In genomic region chr9:78121985-78122384, GRCm38 (mm10) we compare ENCODE assay signal across 15 mouse cellular contexts. TPM values are rescaled to one million over a fixed set of nuclear protein-coding genes. Genes with fewer than 3 reads are reported as not detected.
DNase-seq lines count a peak whose midpoint lies in the region; ATAC-seq and TF ChIP-seq lines count a peak whose summit lies in the region.
"Had no signal": no experiment of that assay in that cellular context is flagged by ENCODE, and none has a peak within 500 bp of the region (broad histone marks: within the 10 kb centered on the region; RNA-seq: fewer than 3 reads in every experiment).

No protein-coding gene starts in this region.

- H3K4me2 ChIP-seq in heart, embryonic 13.5 days, result peak overlapping the region; percentile 23
- H3K4me2 ChIP-seq in liver, embryonic 15.5 days, result no peak overlapping the region
- no peak overlapping the region for H3K4me2 ChIP-seq in liver, embryonic 12.5 days
- no peak overlapping the region for H3K4me2 ChIP-seq in heart, postnatal 0 days (ENCODE audit: low read depth, low read length)
- no peak overlapping the region for H3K4me2 ChIP-seq in stomach, embryonic 15.5 days
- H3K4me2 ChIP-seq: embryonic facial prominence, embryonic 13.5 days had no signal

- no peak for TF ChIP-seq CTCF in heart, postnatal 0 days (IDR thresholded peaks at IDR 0.05; ENCODE audit: low read depth)

- no peaks in the 10 kb centered on the region for H3K27me3 ChIP-seq in heart, embryonic 13.5 days (replicated peaks)
- H3K27me3 ChIP-seq in liver, embryonic 15.5 days, result no peaks in the 10 kb centered on the region
- no peaks in the 10 kb centered on the region for H3K27me3 ChIP-seq in liver, embryonic 12.5 days (replicated peaks)
- no peaks in the 10 kb centered on the region for H3K27me3 ChIP-seq in heart, postnatal 0 days (ENCODE audit: control insufficient read depth, insufficient read depth, low read length)
- H3K27me3 ChIP-seq in stomach, embryonic 15.5 days (replicated peaks), result no peaks in the 10 kb centered on the region
- H3K27me3 ChIP-seq: embryonic facial prominence, embryonic 13.5 days; megakaryocyte, embryonic 14.5 days had no signal

- H3K36me3 ChIP-seq in heart, embryonic 13.5 days, result peaks cover 25% of the 10 kb centered on the region
- no peaks in the 10 kb centered on the region for H3K36me3 ChIP-seq in liver, embryonic 15.5 days (replicated peaks)
- H3K36me3 ChIP-seq in liver, embryonic 12.5 days, result peaks cover 2% of the 10 kb centered on the region; the same call in 1 of the 2 replicates
- peaks cover 6% of the 10 kb centered on the region for H3K36me3 ChIP-seq in heart, postnatal 0 days (replicated peaks; ENCODE audit: control insufficient read depth, insufficient read depth, low read length)
- H3K36me3 ChIP-seq in stomach, embryonic 15.5 days, result no peaks in the 10 kb centered on the region

- no peak for TF ChIP-seq EP300 in heart, postnatal 0 days (IDR thresholded peaks at IDR 0.05; ENCODE audit: low read depth)

- H3K9me3 ChIP-seq in heart, embryonic 13.5 days, result no peaks in the 10 kb centered on the region
- no peaks in the 10 kb centered on the region for H3K9me3 ChIP-seq in liver, embryonic 15.5 days (replicated peaks)
- H3K9me3 ChIP-seq in liver, embryonic 12.5 days (replicated peaks), result no peaks in the 10 kb centered on the region
- H3K9me3 ChIP-seq in heart, postnatal 0 days (replicated peaks; ENCODE audit: control insufficient read depth, low read length), result no peaks in the 10 kb centered on the region
- H3K9me3 ChIP-seq in stomach, embryonic 15.5 days, result no peaks in the 10 kb centered on the region
- H3K9me3 ChIP-seq: embryonic facial prominence, embryonic 13.5 days; forebrain, embryonic 10.5 days; megakaryocyte, embryonic 14.5 days had no signal

- intact Hi-C loops in heart, postnatal 14 days (cut with DNase I), result no loop called here

- 57% methylated on average over 6 of the region's 6 CpGs for WGBS in heart, embryonic 13.5 days
- 65% methylated on average over 6 of the region's 6 CpGs for WGBS in liver, embryonic 15.5 days (ENCODE audit: insufficient replicate concordance)
- whole genome bisulfite sequencing in liver, embryonic 12.5 days (ENCODE audit: insufficient replicate concordance), result 77% methylated on average over 6 of the region's 6 CpGs
- 47% methylated on average over 6 of the region's 6 CpGs for WGBS in heart, postnatal 0 days
- 65% methylated on average over 6 of the region's 6 CpGs for WGBS in stomach, embryonic 15.5 days

- 0 out of 2 replicates have a peak overlapping the region, but pooled peaks have one; percentile 25 for H3K9ac ChIP-seq in heart, embryonic 13.5 days
- no peak overlapping the region for H3K9ac ChIP-seq in liver, embryonic 15.5 days
- H3K9ac ChIP-seq in liver, embryonic 12.5 days, result no peak overlapping the region
- H3K9ac ChIP-seq in heart, postnatal 0 days (replicated peaks; ENCODE audit: low read depth, low read length), result no peak overlapping the region
- no peak overlapping the region for H3K9ac ChIP-seq in stomach, embryonic 15.5 days
- H3K9ac ChIP-seq: embryonic facial prominence, embryonic 13.5 days had no signal

- no peak for DNase-seq in heart, postnatal 14 days
- no peak for DNase-seq in heart, postnatal 0 days (ENCODE audit: low spot score)
- DNase-seq in cerebellum, adult 9-10 months, result no peak
- DNase-seq: adrenal gland, adult 2 months; cerebellum, adult 11-12 months; right cerebral cortex, postnatal 25 days had no signal

- ATAC-seq in heart, embryonic 13.5 days (ENCODE audit: extremely low read depth, insufficient number of reproducible peaks, low FRiP score, low TSS enrichment), result no peak
- no peak for ATAC-seq in liver, embryonic 15.5 days (ENCODE audit: insufficient read depth)
- no peak for ATAC-seq in liver, embryonic 12.5 days
- 0 out of 2 replicates have a peak, but pooled peaks have one; percentile 40 for ATAC-seq in heart, postnatal 0 days (ENCODE audit: insufficient read depth, low read depth)
- no peak for ATAC-seq in stomach, embryonic 15.5 days (ENCODE audit: insufficient read depth, low FRiP score, low read depth)
- ATAC-seq: hindbrain, embryonic 16.5 days; midbrain, embryonic 16.5 days had no signal

- H3K4me1 ChIP-seq in heart, embryonic 13.5 days, result peaks cover 59% of the 10 kb centered on the region
- peaks cover 22% of the 10 kb centered on the region for H3K4me1 ChIP-seq in liver, embryonic 15.5 days (replicated peaks)
- peaks cover 25% of the 10 kb centered on the region for H3K4me1 ChIP-seq in liver, embryonic 12.5 days
- peaks cover 36% of the 10 kb centered on the region for H3K4me1 ChIP-seq in heart, postnatal 0 days (ENCODE audit: control insufficient read depth, insufficient read depth)
- H3K4me1 ChIP-seq in stomach, embryonic 15.5 days, result peaks cover 6% of the 10 kb centered on the region

- H3K27ac ChIP-seq in heart, embryonic 13.5 days (replicated peaks), result peak overlapping the region; percentile 68
- peak overlapping the region; percentile 22; the same call in 1 of the 2 replicates for H3K27ac ChIP-seq in liver, embryonic 15.5 days (replicated peaks)
- no peak overlapping the region for H3K27ac ChIP-seq in liver, embryonic 12.5 days
- H3K27ac ChIP-seq in heart, postnatal 0 days (ENCODE audit: low read depth), result peak overlapping the region; percentile 82
- H3K27ac ChIP-seq in stomach, embryonic 15.5 days, result peak overlapping the region; percentile 61; the same call in 1 of the 2 replicates
- H3K27ac ChIP-seq: embryonic facial prominence, embryonic 13.5 days; forebrain, embryonic 10.5 days had no signal

- H3K4me3 ChIP-seq in heart, embryonic 13.5 days, result no peak overlapping the region
- no peak overlapping the region for H3K4me3 ChIP-seq in liver, embryonic 15.5 days (replicated peaks)
- no peak overlapping the region for H3K4me3 ChIP-seq in liver, embryonic 12.5 days
- H3K4me3 ChIP-seq in heart, postnatal 0 days (ENCODE audit: low read depth, low read length), result no peak overlapping the region
- H3K4me3 ChIP-seq in stomach, embryonic 15.5 days (replicated peaks), result no peak overlapping the region
- H3K4me3 ChIP-seq: embryonic facial prominence, embryonic 13.5 days; forebrain, embryonic 10.5 days had no signal

RNA-seq across cellular contexts. Expression of gene Ick, which starts 13.0 kb away (rescaled TPM):
- polyA plus RNA-seq in heart, embryonic 13.5 days (2015; fragmentation: Nextera tagmentation; extraction: Ambion mirVana), result 14.0 and 14.9 TPM in 2 replicates
- 10 to 100 TPM; 16.2 to 16.6 TPM for total RNA-seq in heart, postnatal 14 days (2021)
- 4.6 TPM in 2 replicates for polyA plus RNA-seq in liver, embryonic 15.5 days (2015; fragmentation: Nextera tagmentation; extraction: Ambion mirVana)
- 7.0 and 7.4 TPM in 2 replicates for polyA plus RNA-seq in liver, embryonic 12.5 days (2016; fragmentation: Nextera tagmentation; extraction: Ambion mirVana)
- 10.4 and 11.4 TPM in 2 replicates for total RNA-seq in heart, postnatal 0 days (2014; rRNA removed; ENCODE audit: low replicate concordance)
- 13.5 and 13.8 TPM in 2 replicates for polyA plus RNA-seq in heart, postnatal 0 days (2015; fragmentation: Nextera tagmentation; extraction: Ambion mirVana)
- polyA plus RNA-seq in stomach, embryonic 15.5 days (2015; fragmentation: Nextera tagmentation; extraction: Ambion mirVana), result 20.8 and 25.9 TPM in 2 replicates

RNA-seq across cellular contexts. Expression of gene Fbxo9, which starts 13.1 kb away (rescaled TPM):
- polyA plus RNA-seq in heart, embryonic 13.5 days (2015; fragmentation: Nextera tagmentation; extraction: Ambion mirVana), result 39.6 and 39.7 TPM in 2 replicates
- total RNA-seq in heart, postnatal 14 days (2021), result 10 to 100 TPM; 65.4 to 70.7 TPM
- 74.2 and 81.2 TPM in 2 replicates for polyA plus RNA-seq in liver, embryonic 15.5 days (2015; fragmentation: Nextera tagmentation; extraction: Ambion mirVana)
- polyA plus RNA-seq in liver, embryonic 12.5 days (2016; fragmentation: Nextera tagmentation; extraction: Ambion mirVana), result 74.8 and 75.0 TPM in 2 replicates
- 67.5 and 102 TPM in 2 replicates for total RNA-seq in heart, postnatal 0 days (2014; rRNA removed; ENCODE audit: low replicate concordance)
- 57.2 and 60.4 TPM in 2 replicates for polyA plus RNA-seq in heart, postnatal 0 days (2015; fragmentation: Nextera tagmentation; extraction: Ambion mirVana)
- polyA plus RNA-seq in stomach, embryonic 15.5 days (2015; fragmentation: Nextera tagmentation; extraction: Ambion mirVana), result 44.1 and 46.1 TPM in 2 replicates
